Mouse (Mus musculus) midbrain, embryonic 16.5 days (tissue): Measurements from ENCODE around the gene Npff. TPM values are rescaled to one million over a fixed set of nuclear protein-coding genes. Genes with fewer than 3 reads are reported as not detected.

Experiments
- ATAC-seq: fragments of 200-750 bp; cut with Nextera tagmentation; 2 replicates; pipeline ENCODE4 v1.8.0; 2017; ENCODE audit warnings: moderate TSS enrichment
- H3K27ac ChIP-seq: fragments of 300-500 bp; sonication (generic); 2 replicates; pipeline ENCODE4 v1.5.1; 2014; ENCODE audit warnings: mild to moderate bottlenecking, low read length, mixed read lengths
- H3K27me3 ChIP-seq: fragments of 300-500 bp; sonication (generic); 2 replicates; pipeline ENCODE4 v1.6.1; 2014; ENCODE audit warnings: low read depth, low read length, mixed read lengths; ENCODE audit not compliant: control insufficient read depth, insufficient read depth
- H3K36me3 ChIP-seq: fragments of 300-500 bp; sonication (generic); 2 replicates; pipeline ENCODE4 v1.6.1; 2014; ENCODE audit warnings: mild to moderate bottlenecking, low read length, moderate library complexity, mixed read lengths; ENCODE audit not compliant: control insufficient read depth, insufficient read depth
- H3K4me1 ChIP-seq: fragments of 300-500 bp; sonication (generic); 2 replicates; pipeline ENCODE4 v1.6.1; 2014; ENCODE audit warnings: mild to moderate bottlenecking, low read length, mixed read lengths; ENCODE audit not compliant: control insufficient read depth, insufficient read depth
- H3K4me2 ChIP-seq: fragments of 300-500 bp; sonication (generic); 2 replicates; pipeline ENCODE4 v1.6.1; 2014; ENCODE audit warnings: mild to moderate bottlenecking, low read length, mixed read lengths
- H3K4me3 ChIP-seq: fragments of 300-500 bp; sonication (generic); 2 replicates; pipeline ENCODE4 v1.5.1; 2014; ENCODE audit warnings: low read depth, mild to moderate bottlenecking, low read length, moderate library complexity, mixed read lengths
- H3K9ac ChIP-seq: fragments of 300-500 bp; sonication (generic); 2 replicates; pipeline ENCODE4 v1.6.1; 2014; ENCODE audit warnings: low read depth, low read length, mixed read lengths
- H3K9me3 ChIP-seq: fragments of 300-500 bp; sonication (generic); replicated peaks from 2 replicates; pipeline ENCODE4 v1.6.1; 2014; ENCODE audit warnings: mild to moderate bottlenecking, low read length, mixed read lengths; ENCODE audit not compliant: control insufficient read depth, poor library complexity, severe bottlenecking
- WGBS: fragments of 180-500 bp; shearing (Covaris S2); extraction: QIAGEN DNeasy Blood & Tissue Kit; methylation state at CpG from one replicate; pipeline ENCODE4 v1.1.7; 2014; 5-methylcytosine and 5-hydroxymethylcytosine counted together
- polyA plus RNA-seq: library from polyadenylated mRNA; unstranded; fragments of >200 nt; fragmentation: Nextera tagmentation; extraction: Ambion mirVana; gene quantifications from 2 replicates; pipeline ENCODE4 v1.2.1, GENCODE M21; 2015

Npff gene
- polyA plus RNA-seq, 1 experiment from 2014 or later, result 2.2 TPM

GRCm38 (mm10) chr15:102547478-102547877 lies 22.7 kb upstream of the Npff start:
- Histone ChIP-seq H3K4me3 (no peak overlapping the region), H3K27me3 (no peaks in the 10 kb centered on the region), H3K36me3 (peaks cover 10% of the 10 kb centered on the region), H3K4me2 (no peak overlapping the region), H3K4me1 (no peaks in the 10 kb centered on the region; the same call in 1 of the 2 replicates), H3K27ac (no peak overlapping the region), H3K9me3 (no peaks in the 10 kb centered on the region), H3K9ac (no peak overlapping the region)
- no peak for ATAC-seq
- WGBS, result 88% methylated on average over 3 of the region's 3 CpGs

GRCm38 (mm10) chr15:102546677-102547427 lies 22.1 kb upstream of the Npff start:
- Histone ChIP-seq H3K4me2 (no peak overlapping the region), H3K27me3 (no peaks in the 10 kb centered on the region), H3K4me3 (no peak overlapping the region), H3K27ac (no peak overlapping the region), H3K9me3 (no peaks in the 10 kb centered on the region), H3K4me1 (no peaks in the 10 kb centered on the region; the same call in 1 of the 2 replicates), H3K9ac (no peak overlapping the region), H3K36me3 (peaks cover 7% of the 10 kb centered on the region)
- 74% methylated on average over 3 of the region's 3 CpGs for WGBS
- no peak for ATAC-seq

- Histone ChIP-seq H3K4me2 (no peak overlapping the region), H3K4me1 (no peaks in the 10 kb centered on the region; the same call in 1 of the 2 replicates), H3K9ac (no peak overlapping the region), H3K36me3 (peaks cover 7% of the 10 kb centered on the region), H3K27ac (no peak overlapping the region), H3K9me3 (no peaks in the 10 kb centered on the region), H3K4me3 (no peak overlapping the region), H3K27me3 (no peaks in the 10 kb centered on the region)
- ATAC-seq, result no peak
- WGBS, result 85% methylated on average over 3 of the region's 3 CpGs
These were observed 21.5 kb upstream of the Npff start for GRCm38 (mm10) chr15:102546246-102546645.

GRCm38 (mm10) chr15:102544801-102545200 lies 20.1 kb upstream of the Npff start:
- peaks cover 14% of the 10 kb centered on the region; the same call in 1 of the 2 replicates for H3K36me3 ChIP-seq
- WGBS, result 97% methylated on average over 4 of the region's 4 CpGs
- H3K4me2 ChIP-seq, result no peak overlapping the region
- no peak overlapping the region for H3K27ac ChIP-seq
- no peaks in the 10 kb centered on the region for H3K27me3 ChIP-seq
- no peak for ATAC-seq
- H3K4me1 ChIP-seq, result no peaks in the 10 kb centered on the region; the same call in 1 of the 2 replicates
- no peak overlapping the region for H3K9ac ChIP-seq
- H3K4me3 ChIP-seq, result no peak overlapping the region
- no peaks in the 10 kb centered on the region for H3K9me3 ChIP-seq

- no peak overlapping the region for H3K27ac ChIP-seq
- H3K4me3 ChIP-seq, result no peak overlapping the region
- ATAC-seq, result no peak
- 98% methylated on average over 7 of the region's 7 CpGs for WGBS
- no peaks in the 10 kb centered on the region for H3K4me1 ChIP-seq
- H3K9me3 ChIP-seq, result no peaks in the 10 kb centered on the region
- peaks cover 13% of the 10 kb centered on the region for H3K36me3 ChIP-seq
- H3K9ac ChIP-seq, result no peak overlapping the region
- no peak overlapping the region for H3K4me2 ChIP-seq
- no peaks in the 10 kb centered on the region for H3K27me3 ChIP-seq
These were observed 9.2 kb upstream of the Npff start for GRCm38 (mm10) chr15:102533926-102534325.

GRCm38 (mm10) chr15:102532106-102532900 lies 7.6 kb upstream of the Npff start:
- H3K4me3 ChIP-seq, result no peak overlapping the region
- no peak overlapping the region for H3K4me2 ChIP-seq
- no peak overlapping the region for H3K27ac ChIP-seq
- H3K36me3 ChIP-seq, result peaks cover 16% of the 10 kb centered on the region
- H3K9ac ChIP-seq, result no peak overlapping the region
- H3K4me1 ChIP-seq, result no peaks in the 10 kb centered on the region
- 83% methylated on average over 3 of the region's 3 CpGs for WGBS
- H3K27me3 ChIP-seq, result no peaks in the 10 kb centered on the region
- H3K9me3 ChIP-seq, result no peaks in the 10 kb centered on the region
- no peak for ATAC-seq

GRCm38 (mm10) chr15:102531586-102531985 lies 6.8 kb upstream of the Npff start:
- Histone ChIP-seq H3K4me1 (no peaks in the 10 kb centered on the region), H3K36me3 (peaks cover 16% of the 10 kb centered on the region), H3K27me3 (no peaks in the 10 kb centered on the region), H3K9me3 (no peaks in the 10 kb centered on the region), H3K27ac (no peak overlapping the region), H3K4me3 (no peak overlapping the region), H3K4me2 (no peak overlapping the region), H3K9ac (no peak overlapping the region)
- no peak for ATAC-seq
- 91% methylated on average over 4 of the region's 4 CpGs for WGBS

- ATAC-seq, result no peak
- WGBS, result 91% methylated on average over 4 of the region's 4 CpGs
- Histone ChIP-seq H3K9me3 (no peaks in the 10 kb centered on the region), H3K27me3 (no peaks in the 10 kb centered on the region), H3K36me3 (peaks cover 12% of the 10 kb centered on the region), H3K4me3 (no peak overlapping the region), H3K4me1 (no peaks in the 10 kb centered on the region), H3K9ac (no peak overlapping the region), H3K27ac (no peak overlapping the region), H3K4me2 (no peak overlapping the region)
These were observed 5.8 kb upstream of the Npff start for GRCm38 (mm10) chr15:102530566-102530965.

- ATAC-seq, result no peak
- 94% methylated on average over 1 of the region's 1 CpGs for WGBS
- H3K4me2 ChIP-seq, result no peak overlapping the region
- H3K27me3 ChIP-seq, result no peaks in the 10 kb centered on the region
- no peak overlapping the region for H3K27ac ChIP-seq
- H3K9ac ChIP-seq, result no peak overlapping the region
- H3K4me3 ChIP-seq, result no peak overlapping the region
- no peaks in the 10 kb centered on the region for H3K9me3 ChIP-seq
- no peaks in the 10 kb centered on the region for H3K4me1 ChIP-seq
- H3K36me3 ChIP-seq, result peaks cover 12% of the 10 kb centered on the region
These were observed 3.7 kb upstream of the Npff start for GRCm38 (mm10) chr15:102528396-102528795.
